Mouse (Mus musculus): ENCODE measurements around the gene Rnf43.

- TF ChIP-seq TAL1 (conservative IDR thresholded peaks at IDR 0.05; ENCODE audit: low read depth, low read length) (no peak), CTCF (IDR thresholded peaks at IDR 0.05; ENCODE audit: low read depth, low read length) (no peak), POLR2AphosphoS5 (IDR thresholded peaks at IDR 0.05; ENCODE audit: insufficient replicate concordance, low read depth, low read length) (no peak)
These were observed 84.8 kb downstream of the Rnf43 start for GRCm38 (mm10) chr11:87747312-87747711.
